Comparison of ENCODE assay signal across 28 mouse cellular contexts in genomic region chr1:130742201-130742600, GRCm38 (mm10). TPM values are rescaled to one million over a fixed set of nuclear protein-coding genes. Genes with fewer than 3 reads are reported as not detected.
DNase-seq lines count a peak whose midpoint lies in the region; ATAC-seq and TF ChIP-seq lines count a peak whose summit lies in the region.
"Had no signal": no experiment of that assay in that cellular context is flagged by ENCODE, and none has a peak within 500 bp of the region (broad histone marks: within the 10 kb centered on the region; RNA-seq: fewer than 3 reads in every experiment).

No protein-coding gene starts in this region.

- H3K4me3 ChIP-seq in forebrain, embryonic 10.5 days = no peak overlapping the region
- no peak overlapping the region for H3K4me3 ChIP-seq in forebrain, embryonic 14.5 days (ENCODE audit: low read depth, low read length)
- no peak overlapping the region for H3K4me3 ChIP-seq in intestine, embryonic 14.5 days (ENCODE audit: low read depth, low read length)
- H3K4me3 ChIP-seq in intestine, postnatal 0 days (ENCODE audit: low read depth, low read length) = no peak overlapping the region
- no peak overlapping the region for H3K4me3 ChIP-seq in limb, embryonic 10.5 days
- H3K4me3 ChIP-seq in liver, postnatal 0 days (ENCODE audit: low read depth, low read length) = no peak overlapping the region
- H3K4me3 ChIP-seq: embryonic facial prominence, embryonic 12.5 days; forebrain, embryonic 15.5 days; hindbrain, embryonic 12.5 days; lung, embryonic 15.5 days; stomach, embryonic 15.5 days had no signal

- 89% methylated on average over 7 of the region's 7 CpGs for WGBS in forebrain, embryonic 10.5 days
- WGBS in forebrain, embryonic 14.5 days = 90% methylated on average over 7 of the region's 7 CpGs
- 83% methylated on average over 7 of the region's 7 CpGs for WGBS in intestine, embryonic 14.5 days
- 88% methylated on average over 7 of the region's 7 CpGs for WGBS in intestine, postnatal 0 days
- 89% methylated on average over 7 of the region's 7 CpGs for WGBS in limb, embryonic 10.5 days
- 79% methylated on average over 7 of the region's 7 CpGs for WGBS in liver, postnatal 0 days (ENCODE audit: insufficient replicate concordance)

- H3K4me2 ChIP-seq in forebrain, embryonic 14.5 days (ENCODE audit: low read length) = no peak overlapping the region
- no peak overlapping the region for H3K4me2 ChIP-seq in intestine, embryonic 14.5 days (ENCODE audit: low read length)
- no peak overlapping the region for H3K4me2 ChIP-seq in intestine, postnatal 0 days (replicated peaks; ENCODE audit: low read depth)
- H3K4me2 ChIP-seq in liver, postnatal 0 days (ENCODE audit: low read depth, low read length) = no peak overlapping the region
- H3K4me2 ChIP-seq: embryonic facial prominence, embryonic 12.5 days; forebrain, embryonic 15.5 days; hindbrain, embryonic 12.5 days; lung, embryonic 15.5 days; stomach, embryonic 15.5 days had no signal

- no peak for TF ChIP-seq EP300 in liver, postnatal 0 days (IDR thresholded peaks at IDR 0.05; ENCODE audit: low read depth)

- H3K9ac ChIP-seq in forebrain, embryonic 14.5 days (ENCODE audit: low read length) = no peak overlapping the region
- H3K9ac ChIP-seq in intestine, embryonic 14.5 days (ENCODE audit: low read length) = no peak overlapping the region
- no peak overlapping the region for H3K9ac ChIP-seq in intestine, postnatal 0 days (ENCODE audit: low read depth, low read length)
- H3K9ac ChIP-seq in liver, postnatal 0 days (replicated peaks) = no peak overlapping the region
- H3K9ac ChIP-seq: embryonic facial prominence, embryonic 12.5 days; forebrain, embryonic 15.5 days; hindbrain, embryonic 12.5 days; lung, embryonic 15.5 days; stomach, embryonic 15.5 days had no signal

- no peaks in the 10 kb centered on the region for H3K36me3 ChIP-seq in forebrain, embryonic 10.5 days (replicated peaks)
- no peaks in the 10 kb centered on the region for H3K36me3 ChIP-seq in forebrain, embryonic 14.5 days (ENCODE audit: control insufficient read depth, insufficient read depth, low read length)
- H3K36me3 ChIP-seq in intestine, embryonic 14.5 days (ENCODE audit: control insufficient read depth, insufficient read depth, low read length) = peaks cover 14% of the 10 kb centered on the region; the same call in 1 of the 2 replicates
- peaks cover 49% of the 10 kb centered on the region for H3K36me3 ChIP-seq in intestine, postnatal 0 days (ENCODE audit: control insufficient read depth, insufficient read depth)
- H3K36me3 ChIP-seq in limb, embryonic 10.5 days = no peaks in the 10 kb centered on the region
- H3K36me3 ChIP-seq in liver, postnatal 0 days (replicated peaks; ENCODE audit: insufficient read depth, low read length) = peaks cover 17% of the 10 kb centered on the region
- H3K36me3 ChIP-seq: embryonic facial prominence, embryonic 12.5 days; forebrain, embryonic 15.5 days; hindbrain, embryonic 12.5 days; lung, embryonic 15.5 days had no signal

- ATAC-seq in forebrain, embryonic 14.5 days = no peak
- no peak for ATAC-seq in intestine, embryonic 14.5 days (replicated peaks; ENCODE audit: low FRiP score, low TSS enrichment, low read depth)
- no peak for ATAC-seq in intestine, postnatal 0 days
- no peak for ATAC-seq in liver, postnatal 0 days
- ATAC-seq: forebrain, embryonic 15.5 days; midbrain, embryonic 16.5 days; Patski had no signal

- DNase-seq in forebrain, embryonic 10.5 days (ENCODE audit: extremely low spot score, low spot score) = no peak
- DNase-seq in forebrain, embryonic 14.5 days (ENCODE audit: low spot score) = no peak
- DNase-seq in intestine, embryonic 14.5 days (ENCODE audit: low spot score) = peak; percentile 45
- DNase-seq in limb, embryonic 10.5 days (ENCODE audit: low spot score) = no peak
- no peak for DNase-seq in liver, postnatal 0 days
- DNase-seq in testis, postnatal 14 days (ENCODE audit: low spot score) = no peak
- DNase-seq: adrenal gland, adult 2 months; cerebellum, adult 11-12 months; cerebellum, postnatal 14 days; kidney, adult 18-20 months; kidney, postnatal 4 days; layer of hippocampus, adult 9-11 months; lung, postnatal 36 days; thymus, adult 18-20 months; thymus, postnatal 36 days had no signal

- peaks cover 20% of the 10 kb centered on the region for H3K4me1 ChIP-seq in forebrain, embryonic 10.5 days
- H3K4me1 ChIP-seq in forebrain, embryonic 14.5 days (ENCODE audit: control insufficient read depth, insufficient read depth, low read length) = no peaks in the 10 kb centered on the region
- peaks cover 9% of the 10 kb centered on the region; the same call in 1 of the 2 replicates for H3K4me1 ChIP-seq in intestine, embryonic 14.5 days (replicated peaks; ENCODE audit: control insufficient read depth, insufficient read depth, low read length)
- peaks cover 15% of the 10 kb centered on the region for H3K4me1 ChIP-seq in intestine, postnatal 0 days (replicated peaks; ENCODE audit: control insufficient read depth, insufficient read depth, low read length)
- H3K4me1 ChIP-seq in limb, embryonic 10.5 days = peaks cover 9% of the 10 kb centered on the region; the same call in 1 of the 2 replicates
- H3K4me1 ChIP-seq in liver, postnatal 0 days (ENCODE audit: insufficient read depth) = peaks cover 62% of the 10 kb centered on the region
- H3K4me1 ChIP-seq: embryonic facial prominence, embryonic 12.5 days; forebrain, embryonic 15.5 days; hindbrain, embryonic 12.5 days had no signal

- peak overlapping the region; percentile 59 for H3K27ac ChIP-seq in forebrain, embryonic 10.5 days
- H3K27ac ChIP-seq in forebrain, embryonic 14.5 days (ENCODE audit: low read depth, low read length) = no peak overlapping the region
- H3K27ac ChIP-seq in intestine, embryonic 14.5 days (ENCODE audit: low read depth) = no peak overlapping the region
- H3K27ac ChIP-seq in intestine, postnatal 0 days (ENCODE audit: low read depth, low read length) = no peak overlapping the region
- peak overlapping the region; percentile 19; the same call in 1 of the 2 replicates for H3K27ac ChIP-seq in limb, embryonic 10.5 days
- peak overlapping the region; percentile 99 for H3K27ac ChIP-seq in liver, postnatal 0 days (ENCODE audit: low read depth)
- H3K27ac ChIP-seq: embryonic facial prominence, embryonic 12.5 days; forebrain, embryonic 15.5 days; hindbrain, embryonic 12.5 days; lung, embryonic 15.5 days had no signal

- H3K9me3 ChIP-seq in forebrain, embryonic 10.5 days = no peaks in the 10 kb centered on the region
- no peaks in the 10 kb centered on the region for H3K9me3 ChIP-seq in forebrain, embryonic 14.5 days (replicated peaks; ENCODE audit: control insufficient read depth, low read length)
- H3K9me3 ChIP-seq in intestine, embryonic 14.5 days (ENCODE audit: control insufficient read depth, low read length) = no peaks in the 10 kb centered on the region
- no peaks in the 10 kb centered on the region for H3K9me3 ChIP-seq in intestine, postnatal 0 days (ENCODE audit: control insufficient read depth)
- no peaks in the 10 kb centered on the region for H3K9me3 ChIP-seq in limb, embryonic 10.5 days (replicated peaks)
- H3K9me3 ChIP-seq in liver, postnatal 0 days (ENCODE audit: low read length) = no peaks in the 10 kb centered on the region
- H3K9me3 ChIP-seq: embryonic facial prominence, embryonic 12.5 days; forebrain, embryonic 15.5 days; hindbrain, embryonic 12.5 days; lung, embryonic 15.5 days; megakaryocyte, embryonic 14.5 days; stomach, embryonic 15.5 days had no signal

- no peaks in the 10 kb centered on the region for H3K27me3 ChIP-seq in forebrain, embryonic 10.5 days (ENCODE audit: poor library complexity, severe bottlenecking)
- no peaks in the 10 kb centered on the region for H3K27me3 ChIP-seq in forebrain, embryonic 14.5 days (replicated peaks; ENCODE audit: control insufficient read depth, insufficient read depth, low read length)
- H3K27me3 ChIP-seq in intestine, embryonic 14.5 days (replicated peaks; ENCODE audit: control insufficient read depth, insufficient read depth, low read length) = no peaks in the 10 kb centered on the region
- no peaks in the 10 kb centered on the region for H3K27me3 ChIP-seq in intestine, postnatal 0 days (replicated peaks; ENCODE audit: control insufficient read depth, insufficient read depth, low read length)
- 0 out of 2 replicates have a peak, but pooled peaks cover 3% of the 10 kb centered on the region for H3K27me3 ChIP-seq in limb, embryonic 10.5 days (ENCODE audit: low read depth, poor library complexity, severe bottlenecking)
- H3K27me3 ChIP-seq in liver, postnatal 0 days (ENCODE audit: insufficient read depth, low read length) = no peaks in the 10 kb centered on the region
- H3K27me3 ChIP-seq: embryonic facial prominence, embryonic 12.5 days; forebrain, embryonic 15.5 days; lung, embryonic 15.5 days; megakaryocyte, embryonic 14.5 days; Patski; stomach, embryonic 15.5 days had no signal

- no peak for TF ChIP-seq CTCF in intestine, postnatal 0 days (IDR thresholded peaks at IDR 0.05; ENCODE audit: low read depth)
- TF ChIP-seq CTCF in liver, postnatal 0 days (IDR thresholded peaks at IDR 0.05; ENCODE audit: low read depth) = no peak

RNA-seq across cellular contexts. Expression of gene AA986860, which starts 10.4 kb away (rescaled TPM):
- 0.42 and 0.64 TPM in 2 replicates for polyA plus RNA-seq in forebrain, embryonic 10.5 days (2016; fragmentation: Nextera tagmentation; extraction: Ambion mirVana)
- polyA plus RNA-seq in forebrain, embryonic 14.5 days (2014; fragmentation: Nextera tagmentation; extraction: Ambion mirVana) = 0.43 and 0.54 TPM in 2 replicates
- polyA plus RNA-seq in intestine, embryonic 14.5 days (2014; fragmentation: Nextera tagmentation; extraction: Ambion mirVana) = 55.7 and 61.4 TPM in 2 replicates
- polyA plus RNA-seq in intestine, postnatal 0 days (2015; fragmentation: Nextera tagmentation; extraction: Ambion mirVana) = 42.3 and 46.7 TPM in 2 replicates
- polyA plus RNA-seq in limb, embryonic 10.5 days (2016; fragmentation: Nextera tagmentation; extraction: Ambion mirVana) = 0.23 and 0.38 TPM in 2 replicates
- 1.1 and 1.4 TPM in 2 replicates for polyA plus RNA-seq in liver, postnatal 0 days (2015; fragmentation: Nextera tagmentation; extraction: Ambion mirVana)

RNA-seq across cellular contexts. Expression of gene Pfkfb2, which starts 13.1 kb away (rescaled TPM):
- 4.5 and 5.7 TPM in 2 replicates for polyA plus RNA-seq in forebrain, embryonic 10.5 days (2016; fragmentation: Nextera tagmentation; extraction: Ambion mirVana)
- 17.8 and 23.2 TPM in 2 replicates for polyA plus RNA-seq in forebrain, embryonic 14.5 days (2014; fragmentation: Nextera tagmentation; extraction: Ambion mirVana)
- polyA plus RNA-seq in intestine, embryonic 14.5 days (2014; fragmentation: Nextera tagmentation; extraction: Ambion mirVana) = 9.4 and 9.8 TPM in 2 replicates
- 6.1 and 7.0 TPM in 2 replicates for polyA plus RNA-seq in intestine, postnatal 0 days (2015; fragmentation: Nextera tagmentation; extraction: Ambion mirVana)
- polyA plus RNA-seq in limb, embryonic 10.5 days (2016; fragmentation: Nextera tagmentation; extraction: Ambion mirVana) = 3.4 and 5.1 TPM in 2 replicates
- polyA plus RNA-seq in liver, postnatal 0 days (2015; fragmentation: Nextera tagmentation; extraction: Ambion mirVana) = 2.0 and 2.6 TPM in 2 replicates

RNA-seq across cellular contexts. Expression of gene Yod1, which starts 25.1 kb away (rescaled TPM):
- polyA plus RNA-seq in forebrain, embryonic 10.5 days (2016; fragmentation: Nextera tagmentation; extraction: Ambion mirVana) = 10.6 and 11.5 TPM in 2 replicates
- 8.9 and 10.0 TPM in 2 replicates for polyA plus RNA-seq in forebrain, embryonic 14.5 days (2014; fragmentation: Nextera tagmentation; extraction: Ambion mirVana)
- 7.5 and 8.1 TPM in 2 replicates for polyA plus RNA-seq in intestine, embryonic 14.5 days (2014; fragmentation: Nextera tagmentation; extraction: Ambion mirVana)
- polyA plus RNA-seq in intestine, postnatal 0 days (2015; fragmentation: Nextera tagmentation; extraction: Ambion mirVana) = 8.9 and 9.5 TPM in 2 replicates
- 6.0 and 8.2 TPM in 2 replicates for polyA plus RNA-seq in limb, embryonic 10.5 days (2016; fragmentation: Nextera tagmentation; extraction: Ambion mirVana)
- 17.3 and 20.3 TPM in 2 replicates for polyA plus RNA-seq in liver, postnatal 0 days (2015; fragmentation: Nextera tagmentation; extraction: Ambion mirVana)

RNA-seq across cellular contexts. Expression of gene Gm29427, which starts 26.6 kb away (rescaled TPM):
- not detected in 2 replicates for polyA plus RNA-seq in forebrain, embryonic 10.5 days (2016; fragmentation: Nextera tagmentation; extraction: Ambion mirVana)
- polyA plus RNA-seq in forebrain, embryonic 14.5 days (2014; fragmentation: Nextera tagmentation; extraction: Ambion mirVana) = not detected in 2 replicates
- polyA plus RNA-seq in intestine, embryonic 14.5 days (2014; fragmentation: Nextera tagmentation; extraction: Ambion mirVana) = 0.23 TPM in 1 of 2 replicates, not detected in the other
- 0.20 and 0.48 TPM in 2 replicates for polyA plus RNA-seq in intestine, postnatal 0 days (2015; fragmentation: Nextera tagmentation; extraction: Ambion mirVana)
- not detected in 2 replicates for polyA plus RNA-seq in limb, embryonic 10.5 days (2016; fragmentation: Nextera tagmentation; extraction: Ambion mirVana)
- polyA plus RNA-seq in liver, postnatal 0 days (2015; fragmentation: Nextera tagmentation; extraction: Ambion mirVana) = 0.07 TPM in 1 of 2 replicates, not detected in the other
- polyA plus RNA-seq: adrenal gland, adult 2 months; embryonic facial prominence, embryonic 12.5 days; forebrain, embryonic 15.5 days; heart, embryonic 16.5 days; kidney, embryonic 16.5 days; limb, embryonic 14.5 days; lung, embryonic 15.5 days; midbrain, embryonic 16.5 days; neural tube, embryonic 14.5 days; stomach, embryonic 15.5 days had no signal

RNA-seq across cellular contexts. Expression of gene Fcamr, which starts 58.5 kb away (rescaled TPM):
- polyA plus RNA-seq in forebrain, embryonic 10.5 days (2016; fragmentation: Nextera tagmentation; extraction: Ambion mirVana) = not detected in 2 replicates
- not detected in 2 replicates for polyA plus RNA-seq in forebrain, embryonic 14.5 days (2014; fragmentation: Nextera tagmentation; extraction: Ambion mirVana)
- polyA plus RNA-seq in intestine, embryonic 14.5 days (2014; fragmentation: Nextera tagmentation; extraction: Ambion mirVana) = 0.16 TPM in 1 of 2 replicates, not detected in the other
- 0.17 TPM in 1 of 2 replicates, not detected in the other for polyA plus RNA-seq in intestine, postnatal 0 days (2015; fragmentation: Nextera tagmentation; extraction: Ambion mirVana)
- polyA plus RNA-seq in limb, embryonic 10.5 days (2016; fragmentation: Nextera tagmentation; extraction: Ambion mirVana) = not detected in 2 replicates
- not detected in 2 replicates for polyA plus RNA-seq in liver, postnatal 0 days (2015; fragmentation: Nextera tagmentation; extraction: Ambion mirVana)
- polyA plus RNA-seq: adrenal gland, adult 2 months; embryonic facial prominence, embryonic 12.5 days; forebrain, embryonic 15.5 days; heart, embryonic 16.5 days; hindbrain, embryonic 12.5 days; kidney, embryonic 16.5 days; lung, embryonic 15.5 days; midbrain, embryonic 16.5 days; neural tube, embryonic 14.5 days had no signal

Comparison
In these comparisons a context has a peak if more than half of its experiments do, and no peak if none do; other contexts are left out.
1. H3K27ac ChIP-seq: peak in forebrain, embryonic 10.5 days (single experiment), limb, embryonic 10.5 days (single experiment) and liver, postnatal 0 days (single experiment); none in forebrain, embryonic 14.5 days (single experiment), intestine, embryonic 14.5 days (single experiment) and intestine, postnatal 0 days (single experiment).
2. RNA of gene AA986860, which starts 10.4 kb away (polyA plus RNA-seq): 55.7 to 61.4 TPM in intestine, embryonic 14.5 days and 42.3 to 46.7 TPM in intestine, postnatal 0 days; 1.1 to 1.4 TPM in liver, postnatal 0 days, 0.43 to 0.54 TPM in forebrain, embryonic 14.5 days, 0.42 to 0.64 TPM in forebrain, embryonic 10.5 days and 0.23 to 0.38 TPM in limb, embryonic 10.5 days; every median in the first group is over 10 times any median in the second.